Mouse (Mus musculus) ES-E14 (cell line): Measurements from ENCODE around the gene Thada. TPM values are rescaled to one million over a fixed set of nuclear protein-coding genes. Genes with fewer than 3 reads are reported as not detected.

Experiments used
- DNase-seq: peaks from one replicate; pipeline ENCODE4 v3.0.0-alpha.2; 2013; ENCODE audit warnings: low read depth, low spot score
- H3K27ac ChIP-seq: 2 replicates; pipeline ENCODE4 v1.5.1; 2012; ENCODE audit warnings: low read depth, mild to moderate bottlenecking, low read length, moderate library complexity, mixed read lengths; ENCODE audit not compliant: poor library complexity, insufficient read depth, severe bottlenecking
- H3K36me3 ChIP-seq: 2 replicates; pipeline ENCODE4 v1.6.1; 2012; ENCODE audit warnings: mild to moderate bottlenecking, low read length, moderate library complexity, mixed read lengths; ENCODE audit not compliant: control insufficient read depth, poor library complexity, insufficient read depth, severe bottlenecking
- H3K4me1 ChIP-seq, 2 experiments: fragments of 150-350 bp in 1 of 2; sonication (generic) in 1 of 2; 2 replicates each; pipeline ENCODE4 v1.6.1; 2012; ENCODE audit warnings: low read length in 2 of 2, mild to moderate bottlenecking in 1 of 2, mixed read lengths in 1 of 2; ENCODE audit not compliant: control insufficient read depth in 2 of 2, insufficient read depth in 2 of 2, poor library complexity in 1 of 2
- H3K4me3 ChIP-seq, 2 experiments: fragments of 150-350 bp in 1 of 2; sonication (generic) in 1 of 2; 2 replicates each; pipeline ENCODE4 v1.5.1; 2012; ENCODE audit warnings: low read length in 2 of 2, low read depth in 1 of 2, mild to moderate bottlenecking in 1 of 2, mixed read lengths in 1 of 2; ENCODE audit not compliant: insufficient read depth in 1 of 2, poor library complexity in 1 of 2, severe bottlenecking in 1 of 2
- H3K9ac ChIP-seq: 2 replicates; pipeline ENCODE4 v1.6.1; 2012; ENCODE audit warnings: low read depth, mild to moderate bottlenecking, low read length, mixed read lengths; ENCODE audit not compliant: poor library complexity, insufficient read depth, severe bottlenecking
- H3K9me3 ChIP-seq: fragments of 150-350 bp; sonication (generic); 2 replicates; pipeline ENCODE4 v1.6.1; 2012; ENCODE audit warnings: low read depth, mild to moderate bottlenecking, low read length; ENCODE audit not compliant: control insufficient read depth, insufficient read depth
- CHD2 ChIP-seq: IDR thresholded peaks from 2 replicates; pipeline ENCODE4 v1.6.1; 2014; ENCODE audit warnings: mild to moderate bottlenecking, low read depth, low read length, inconsistent platforms
- HCFC1 ChIP-seq: IDR thresholded peaks from 2 replicates; pipeline ENCODE4 v1.6.1; 2012; ENCODE audit warnings: low read length, inconsistent platforms, borderline replicate concordance; ENCODE audit not compliant: insufficient read depth
- MAFK ChIP-seq: IDR thresholded peaks from 2 replicates; pipeline ENCODE4 v1.6.1; 2014; ENCODE audit warnings: mild to moderate bottlenecking, low read depth, low read length, inconsistent platforms; ENCODE audit not compliant: insufficient read depth
- ZC3H11A ChIP-seq: IDR thresholded peaks from 2 replicates; pipeline ENCODE4 v1.6.1; 2012; ENCODE audit warnings: low read depth, mild to moderate bottlenecking, inconsistent platforms, low read length, borderline replicate concordance
- ZNF384 ChIP-seq: IDR thresholded peaks from 2 replicates; pipeline ENCODE4 v1.6.1; 2012; ENCODE audit warnings: low read depth, low read length, inconsistent platforms
- in situ Hi-C, 2 experiments: fragments of 600-800 bp; cut with MboI; formaldehyde crosslinking; loops; one replicate each; pipeline ENCODE4 v1.15.1; 2025; ENCODE audit warnings: low sequenced_read_pairs in 2 of 2, inconsistent platforms in 1 of 2; ENCODE audit not compliant: unreplicated experiment in 2 of 2
- total RNA-seq: library from RNA; depleted of rRNA; stranded (reverse); fragments of 300-350 nt; gene quantifications from 2 replicates; pipeline ENCODE4 v1.2.3, GENCODE M21; 2012

Thada gene
- total RNA-seq, 1 experiment = 37.4 TPM

GRCm38 (mm10) chr17:84257927-84258532, 208.0 kb downstream of the Thada start:
- no peak overlapping the region for H3K9ac ChIP-seq
- no peaks in the 10 kb centered on the region for H3K36me3 ChIP-seq
- no peaks in the 10 kb centered on the region for H3K9me3 ChIP-seq
- in situ Hi-C loops = no loop called here
- no peak overlapping the region for H3K4me3 ChIP-seq
- no peak for DNase-seq
- H3K27ac ChIP-seq = no peak overlapping the region
- no peak for TF ChIP-seq ZC3H11A
- no peak for TF ChIP-seq HCFC1
- H3K4me1 ChIP-seq = no peaks in the 10 kb centered on the region

- no peak for DNase-seq
- Histone ChIP-seq H3K36me3 (peaks cover 2% of the 10 kb centered on the region; the same call in 1 of the 2 replicates), H3K4me3 (no peak overlapping the region), H3K9me3 (no peaks in the 10 kb centered on the region), H3K27ac (no peak overlapping the region), H3K4me1 (no peaks in the 10 kb centered on the region), H3K9ac (no peak overlapping the region)
- TF ChIP-seq CHD2 (no peak), HCFC1 (no peak), MAFK (no peak), ZNF384 (no peak), ZC3H11A (no peak)
- in situ Hi-C loops = no loop called here
Observed at GRCm38 (mm10) chr17:84256278-84256819, 209.7 kb downstream of the Thada start.

- Histone ChIP-seq H3K9ac (no peak overlapping the region), H3K9me3 (no peaks in the 10 kb centered on the region), H3K27ac (no peak overlapping the region), H3K36me3 (peaks cover 2% of the 10 kb centered on the region; the same call in 1 of the 2 replicates), H3K4me3 (no peak overlapping the region), H3K4me1 (no peaks in the 10 kb centered on the region)
- DNase-seq = no peak
- TF ChIP-seq MAFK = no peak
- TF ChIP-seq ZC3H11A = no peak
- TF ChIP-seq ZNF384 = no peak
- no peak for TF ChIP-seq CHD2
- no peak for TF ChIP-seq HCFC1
- in situ Hi-C loops = no loop called here
Observed at GRCm38 (mm10) chr17:84255841-84256240, 210.2 kb downstream of the Thada start.

- in situ Hi-C loops = no loop called here
- H3K9me3 ChIP-seq = no peaks in the 10 kb centered on the region
- no peak overlapping the region for H3K9ac ChIP-seq
- no peak overlapping the region for H3K27ac ChIP-seq
- DNase-seq = no peak
- peaks cover 12% of the 10 kb centered on the region for H3K36me3 ChIP-seq
- no peak for TF ChIP-seq HCFC1
- no peak for TF ChIP-seq CHD2
- no peak for TF ChIP-seq ZNF384
- no peak for TF ChIP-seq MAFK
- TF ChIP-seq ZC3H11A = no peak
- H3K4me1 ChIP-seq = no peaks in the 10 kb centered on the region
- no peak overlapping the region for H3K4me3 ChIP-seq
Observed at GRCm38 (mm10) chr17:84251426-84251825, 214.6 kb downstream of the Thada start.
